Mouse (Mus musculus) heart, postnatal 36 days (tissue): ENCODE results near the gene Enc1. TPM values are rescaled to one million over a fixed set of nuclear protein-coding genes. Genes with fewer than 3 reads are reported as not detected.

Experiments used
- DNase-seq, 2 experiments: peaks; one replicate each; pipeline ENCODE4 v3.0.0; 2021 to 2022
- intact Hi-C: fragments of 180-260 bp; cut with DNase I; formaldehyde crosslinking; loops from one replicate; pipeline ENCODE4 v1.15.1; 2025
- total RNA-seq, 2 experiments: library from RNA; stranded (reverse); gene quantifications; 2 replicates each; pipeline ENCODE4 v1.2.3; 2021

Gene Enc1
- 1 to 10 TPM; 4.7 to 8.1 TPM for total RNA-seq

DNA sequence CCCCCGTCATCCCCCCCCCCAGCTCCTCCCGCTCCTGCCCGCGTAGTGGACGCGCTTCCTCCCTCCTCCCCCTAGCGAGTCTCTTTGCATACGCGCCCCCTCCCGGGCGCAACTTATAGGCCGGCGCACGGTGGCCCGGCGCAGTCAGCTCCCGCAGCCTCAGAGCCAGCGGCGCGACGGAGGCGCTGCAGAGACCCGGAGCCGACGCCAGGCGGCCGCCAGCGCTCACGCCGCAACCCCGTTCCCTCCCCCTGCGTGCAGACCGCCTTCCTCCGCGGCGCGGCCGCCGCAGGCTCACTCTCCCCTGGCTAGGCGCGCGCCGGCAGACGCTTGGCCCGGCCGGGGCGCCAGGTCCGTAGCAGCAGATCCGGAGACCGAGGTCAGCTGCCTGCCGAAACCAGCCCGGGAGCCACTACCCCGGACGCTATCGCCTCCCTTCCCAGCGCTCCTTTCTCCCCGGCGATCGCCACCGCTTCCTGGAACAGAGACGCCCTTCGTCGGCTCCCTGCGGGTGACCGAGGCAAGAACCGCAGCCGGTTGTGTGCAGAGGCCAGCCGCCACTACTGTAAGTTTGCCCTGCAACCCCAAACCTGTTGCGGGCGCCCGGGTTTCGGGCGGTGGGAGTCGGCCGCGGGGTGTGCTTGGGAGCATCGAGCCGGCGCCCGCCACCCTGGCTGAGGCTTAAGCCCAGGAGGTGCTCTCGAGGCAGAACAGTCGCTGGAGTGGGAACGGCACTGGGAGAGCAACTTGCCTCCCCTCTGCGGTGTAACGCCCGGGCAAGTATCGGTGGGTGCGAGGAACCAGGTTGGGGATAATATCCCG is at the start of gene Enc1:
Gene Enc1 (plus strand): TSS at position 141 of the 822 bp plus-strand sequence.
- peak; percentile 91 to 94 for DNase-seq
- intact Hi-C loops: loop anchor here (1.0 to 5.0 kb wide), 5 partner anchors 54 to 536 kb away; no protein-coding TSS in a partner anchor

DNA sequence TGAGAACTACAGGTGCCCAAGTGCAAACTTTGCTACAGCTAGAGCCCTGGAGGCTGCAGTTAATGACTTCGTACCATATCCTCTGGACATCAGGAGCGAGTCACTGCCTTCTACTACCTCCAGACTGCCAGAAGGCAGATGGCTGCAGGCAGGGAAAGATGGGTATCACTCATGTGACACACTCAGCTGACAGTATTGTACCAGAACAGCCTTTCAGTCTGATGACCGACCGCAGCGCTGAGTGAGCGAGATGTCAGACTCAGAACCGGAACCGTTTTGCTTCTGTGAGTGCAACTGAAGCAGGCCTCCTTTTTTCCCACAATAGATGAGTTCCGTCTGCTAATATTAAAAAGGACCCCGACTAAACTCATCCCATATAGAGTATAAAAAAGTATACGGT is 48.3 kb upstream of the Enc1 start:
- DNase-seq: no peak
- intact Hi-C loops: loop anchor here (10.0 kb wide), 1 partner anchor 1072 kb away; the partner anchor contains the start of genes Ankra2 and Utp15

DNA sequence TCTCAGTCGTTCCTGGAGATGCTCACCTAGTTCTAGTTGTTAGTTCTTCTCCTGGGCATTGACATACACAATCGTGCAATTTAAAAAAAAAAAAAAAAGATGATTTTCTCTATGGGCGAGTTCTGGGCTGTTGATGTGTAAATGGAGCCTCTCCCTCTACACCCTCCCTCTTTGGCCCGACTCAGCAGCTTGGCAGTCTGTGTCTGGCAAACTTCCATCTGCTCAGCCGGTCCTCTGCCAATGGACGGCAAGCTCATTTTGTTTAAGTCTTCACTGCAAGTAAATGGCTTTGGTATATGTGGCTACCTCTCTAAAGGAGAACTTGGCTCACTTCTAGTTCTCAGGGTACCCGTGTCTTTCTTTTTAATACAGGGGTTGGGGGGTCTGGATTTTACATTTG is 47.5 kb upstream of the Enc1 start:
- intact Hi-C loops: loop anchor here (10.0 kb wide), 1 partner anchor 1071 kb away; the partner anchor contains the start of genes Ankra2 and Utp15
- peak; percentile 70 to 74 for DNase-seq

DNA sequence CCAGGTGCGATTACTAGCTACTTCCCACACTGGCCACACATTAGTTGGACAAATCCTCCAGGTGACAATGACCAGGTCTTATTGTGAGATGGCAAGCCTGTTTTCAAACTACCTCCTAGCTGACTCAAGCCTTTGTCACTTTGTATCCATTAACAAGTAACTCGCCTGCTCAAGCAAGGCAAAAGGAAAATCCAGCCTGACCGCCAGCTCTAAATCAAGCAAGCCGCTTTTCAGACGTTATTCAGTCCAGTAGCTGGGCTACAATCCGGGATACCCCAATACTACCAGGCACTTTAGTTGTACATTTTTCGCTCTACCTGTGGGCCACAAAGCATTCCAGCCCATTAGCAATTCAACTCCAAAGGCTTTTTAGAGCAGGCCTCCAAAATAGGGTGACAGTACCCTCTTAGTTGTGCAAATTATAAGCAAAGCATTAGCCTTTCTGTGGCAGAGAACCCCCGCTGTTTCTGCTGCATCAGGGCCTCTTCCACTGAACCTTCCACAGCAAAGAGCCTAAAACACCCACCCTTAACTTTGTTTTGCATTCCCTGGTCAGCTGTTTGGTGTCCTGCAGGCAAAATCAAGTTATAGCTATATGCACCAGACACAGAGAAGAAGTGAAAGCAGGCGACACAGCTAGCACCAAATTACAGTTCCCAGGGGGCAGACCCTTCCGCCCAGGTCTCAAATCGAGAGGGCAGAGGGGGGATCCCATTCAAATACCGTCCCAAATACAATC is 44.5 kb upstream of the Enc1 start:
- no peak for DNase-seq
- intact Hi-C loops: loop anchor here (10.0 kb wide), 1 partner anchor 1068 kb away; the partner anchor contains the start of genes Ankra2 and Utp15

DNA sequence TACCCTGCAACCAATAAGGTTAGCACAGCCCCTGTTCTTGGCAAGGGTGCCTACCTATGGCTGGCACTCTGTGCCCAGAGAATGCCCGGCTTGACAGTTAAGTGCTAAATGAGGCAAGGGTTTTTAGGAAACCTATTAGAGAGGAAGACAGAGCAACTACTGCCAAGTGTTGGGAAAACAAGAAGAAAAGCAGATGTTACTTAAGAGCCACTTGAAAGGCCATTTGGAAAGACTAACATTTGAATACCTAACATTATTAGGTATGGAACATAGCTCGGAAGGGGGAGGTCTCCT is 44.0 kb upstream of the Enc1 start:
- intact Hi-C loops: loop anchor here (10.0 kb wide), 1 partner anchor 1068 kb away; the partner anchor contains the start of genes Ankra2 and Utp15
- no peak for DNase-seq

DNA sequence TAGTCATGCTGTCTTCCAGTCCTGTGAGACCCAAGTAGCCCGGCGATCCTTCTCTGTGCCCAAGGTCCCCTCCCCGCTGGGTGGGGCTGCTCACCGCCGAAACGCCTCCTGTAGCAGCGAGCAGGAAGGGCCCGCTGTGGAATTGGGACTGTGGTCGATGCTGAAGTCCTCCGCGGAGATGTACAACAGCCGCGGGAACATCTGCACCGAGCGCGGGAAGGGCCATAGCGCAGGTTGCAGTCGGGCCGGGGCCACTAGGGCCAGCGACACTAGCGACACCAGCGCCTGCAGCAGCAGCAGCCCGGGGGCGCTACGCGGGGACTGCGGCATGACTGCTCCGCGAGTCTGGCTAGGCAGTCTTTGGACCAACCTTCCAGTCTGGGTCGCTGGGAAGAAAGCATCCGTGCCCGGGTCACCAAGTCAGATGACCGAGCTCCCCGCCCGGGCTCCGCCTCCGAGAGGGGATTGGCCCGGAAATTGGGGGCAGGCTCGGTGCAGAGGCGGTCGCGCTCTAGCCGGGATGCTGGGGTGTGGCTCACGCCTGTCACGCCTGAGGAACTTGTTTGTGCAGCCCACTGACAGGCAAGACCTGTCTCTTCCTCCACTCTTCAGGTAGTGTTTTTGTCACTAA is 42.9 kb upstream of the Enc1 start, which contains the start of gene Hexb:
Gene Hexb (minus strand): TSS at position 426 of the 631 bp plus-strand sequence.
- peak; percentile 93 to 95 for DNase-seq
- intact Hi-C loops: loop anchor here (10.0 kb wide), 1 partner anchor 1067 kb away; the partner anchor contains the start of genes Ankra2 and Utp15

DNA sequence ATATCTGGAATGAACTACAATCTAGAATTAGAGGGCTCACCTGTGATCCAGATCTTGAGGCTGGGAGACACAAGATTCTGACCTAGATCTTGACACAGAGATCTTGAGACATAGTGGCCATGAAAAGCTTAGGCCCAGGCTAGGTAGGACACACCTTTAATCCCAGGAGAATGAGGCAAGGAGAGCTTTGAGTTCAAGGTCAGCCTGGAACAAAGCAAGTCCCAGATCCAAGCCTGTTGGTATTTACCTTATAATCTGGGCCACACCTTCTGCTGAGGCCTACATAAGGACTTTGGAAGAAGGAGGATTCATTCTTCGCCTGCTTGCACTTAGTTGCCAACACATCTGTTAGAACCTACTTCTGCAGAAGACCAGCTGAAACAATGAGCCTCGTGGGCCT is 41.8 kb upstream of the Enc1 start:
- intact Hi-C loops: loop anchor here (10.0 kb wide), 1 partner anchor 1066 kb away; the partner anchor contains the start of genes Ankra2 and Utp15
- DNase-seq: no peak

DNA sequence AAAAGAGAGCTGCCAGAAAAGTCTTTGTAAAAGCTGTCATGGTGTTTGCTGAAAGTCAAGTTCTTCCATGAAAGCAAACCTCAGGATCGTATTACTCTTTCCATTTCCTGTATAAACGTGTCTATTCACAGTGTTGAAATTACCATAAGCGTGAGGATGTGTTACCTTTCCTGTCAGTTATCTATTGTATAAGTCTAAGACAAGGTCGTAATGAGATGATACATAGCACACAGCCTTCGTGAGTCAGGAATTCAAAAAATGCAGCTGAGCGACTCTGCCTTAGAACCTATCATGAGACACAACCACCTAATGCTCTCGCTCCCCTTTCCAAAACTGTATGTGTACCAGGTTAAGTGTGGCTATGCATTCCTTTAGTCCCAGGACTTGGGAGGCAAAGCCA is 39.8 kb upstream of the Enc1 start:
- no peak for DNase-seq
- intact Hi-C loops: no loop called here

DNA sequence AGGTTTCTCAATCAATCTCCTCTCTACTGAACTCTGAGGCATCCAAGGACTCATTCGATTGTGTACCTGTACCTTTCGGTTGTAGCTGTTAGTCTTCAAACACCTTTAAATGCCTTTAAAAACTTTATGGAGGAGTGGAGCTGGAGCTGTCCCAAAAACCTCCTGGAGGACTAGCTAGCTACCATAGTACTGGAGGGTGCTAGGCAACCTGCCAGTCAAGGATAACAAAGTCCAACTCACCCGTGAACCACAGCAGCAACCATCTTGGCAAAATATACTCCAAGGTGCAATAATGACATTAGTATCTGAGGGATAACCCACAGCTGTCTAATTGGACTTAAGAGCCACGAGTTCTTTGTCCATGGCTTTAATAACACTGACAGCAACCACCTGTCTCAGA is 39.0 kb upstream of the Enc1 start:
- intact Hi-C loops: no loop called here

DNA sequence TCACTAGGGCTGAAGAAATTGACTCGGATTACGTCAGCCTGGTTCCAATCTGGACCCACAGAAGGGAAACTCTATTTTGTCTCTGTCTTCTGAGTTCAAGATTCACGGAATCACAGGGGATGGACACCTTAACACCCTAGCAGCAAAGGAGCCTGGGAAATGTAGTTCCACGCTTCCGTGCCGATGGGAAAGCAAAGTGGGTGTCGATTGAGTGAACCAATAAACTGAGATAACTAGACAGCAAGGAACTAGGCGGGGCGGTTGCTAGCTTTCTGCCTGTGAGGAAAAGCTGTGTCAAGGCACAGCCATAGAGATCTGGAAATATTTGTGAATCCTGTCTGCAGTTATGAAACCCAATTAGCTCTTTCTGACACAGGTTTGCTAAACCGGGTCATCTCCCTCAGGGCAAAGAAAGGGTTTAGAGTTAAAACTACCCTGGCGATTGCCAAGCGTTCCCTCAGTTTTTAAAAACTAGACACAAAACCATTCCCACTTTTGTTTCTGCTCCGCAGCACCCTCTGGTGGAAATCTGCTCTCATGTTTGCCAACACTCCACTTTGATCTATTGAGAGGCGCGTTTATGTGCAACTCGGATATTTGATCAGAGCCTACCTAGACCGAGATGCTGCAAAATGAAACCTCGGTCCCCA is 35.7 kb upstream of the Enc1 start:
- DNase-seq: peak; percentile 87 to 88
- intact Hi-C loops: no loop called here

More for the DNA sequence above, 39.0 kb upstream of the Enc1 start:
- DNase-seq: no peak

DNA sequence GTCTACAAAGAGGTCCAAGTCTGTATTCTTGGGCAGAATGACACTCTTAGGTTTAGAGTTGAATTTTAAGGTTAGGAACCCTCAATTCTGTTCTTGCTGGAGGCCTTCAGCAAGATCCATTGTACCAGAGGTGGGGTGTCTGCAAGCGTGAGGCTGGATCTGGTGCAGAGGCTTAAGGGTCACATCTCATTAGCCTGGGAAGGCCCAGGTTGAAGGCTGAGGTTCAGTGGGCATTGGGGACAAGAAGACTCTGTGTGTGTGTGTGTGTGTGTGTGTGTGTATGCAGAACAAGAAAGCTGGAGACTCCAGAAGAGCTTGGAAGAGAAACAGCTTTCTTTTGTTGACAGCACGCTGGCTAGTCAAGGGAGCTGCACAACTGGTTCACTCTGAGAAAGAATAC is 34.9 kb upstream of the Enc1 start:
- intact Hi-C loops: no loop called here
- DNase-seq: no peak

DNA sequence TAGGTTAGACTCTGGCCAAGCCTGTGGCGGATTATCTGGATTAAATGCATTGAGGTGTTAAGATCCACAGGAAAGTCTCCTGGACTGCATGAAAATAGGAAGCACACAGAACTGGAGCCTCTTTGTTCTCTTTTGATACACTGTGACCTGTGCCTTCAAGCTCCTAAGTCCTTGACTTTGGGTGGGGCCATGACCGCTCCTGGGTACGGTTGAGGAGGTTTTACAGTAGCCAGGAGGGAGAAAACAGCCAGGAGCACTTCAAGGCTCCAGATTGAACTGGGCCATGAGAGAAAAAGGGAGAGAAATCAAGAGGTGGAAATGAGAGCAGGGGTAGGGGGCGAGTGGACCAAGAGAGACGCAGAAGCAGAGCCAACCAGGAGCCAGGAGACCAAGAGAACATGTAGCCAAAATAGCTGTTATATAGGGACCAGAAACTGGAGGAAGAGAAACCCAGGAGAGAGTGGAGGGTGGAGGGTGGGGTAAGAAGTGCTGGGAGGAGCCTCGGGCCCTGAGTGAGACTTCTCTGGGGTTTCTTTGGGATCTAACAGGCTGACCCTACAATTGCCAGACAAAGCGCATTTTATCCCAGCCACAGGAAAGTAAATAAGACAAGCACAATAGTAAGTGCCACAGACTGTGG is 33.3 kb upstream of the Enc1 start:
- intact Hi-C loops: no loop called here
- no peak for DNase-seq

DNA sequence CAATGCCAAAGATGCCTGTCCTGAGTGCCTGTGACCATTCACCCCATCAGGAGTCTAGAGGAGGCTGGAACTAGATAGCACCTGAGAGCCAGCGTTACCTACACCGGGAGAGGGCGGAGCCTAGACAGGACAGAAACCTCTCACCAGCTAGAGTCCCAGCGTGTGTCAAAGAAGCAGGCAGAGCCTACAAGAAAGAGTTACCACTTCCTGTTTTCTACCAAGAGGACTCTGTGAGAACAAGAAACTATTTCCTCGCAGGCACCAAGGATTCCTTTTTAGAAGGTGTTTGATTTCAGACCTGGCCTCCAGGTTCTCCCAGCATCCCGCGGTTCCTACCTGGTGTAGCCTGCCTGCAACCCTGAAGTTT is 32.8 kb upstream of the Enc1 start:
- no peak for DNase-seq
- intact Hi-C loops: no loop called here

DNA sequence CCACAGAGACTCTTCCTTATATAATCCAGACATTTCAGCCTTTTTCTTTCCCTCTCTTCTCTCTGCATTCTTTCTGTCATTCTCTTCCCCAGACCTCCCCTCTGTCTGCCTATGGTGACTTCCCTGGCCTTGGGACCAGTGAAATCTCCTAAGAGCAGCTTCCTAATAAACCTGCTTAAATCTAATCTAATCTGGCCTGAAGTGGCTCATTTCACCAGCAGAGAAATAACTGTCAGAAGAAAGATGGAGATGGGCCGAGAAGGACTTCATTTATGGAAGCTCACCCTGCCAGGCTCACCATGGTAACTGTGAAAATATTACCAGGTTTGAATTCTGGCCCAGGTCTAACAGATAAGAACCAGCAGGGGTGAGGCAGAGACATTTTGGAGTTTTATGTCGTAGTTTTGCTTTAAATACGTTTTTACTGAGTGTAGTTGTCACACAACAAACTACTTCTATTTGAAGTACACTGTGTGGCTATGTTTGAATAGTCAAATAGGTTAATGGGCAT is 32.4 kb upstream of the Enc1 start:
- DNase-seq: no peak
- intact Hi-C loops: no loop called here

DNA sequence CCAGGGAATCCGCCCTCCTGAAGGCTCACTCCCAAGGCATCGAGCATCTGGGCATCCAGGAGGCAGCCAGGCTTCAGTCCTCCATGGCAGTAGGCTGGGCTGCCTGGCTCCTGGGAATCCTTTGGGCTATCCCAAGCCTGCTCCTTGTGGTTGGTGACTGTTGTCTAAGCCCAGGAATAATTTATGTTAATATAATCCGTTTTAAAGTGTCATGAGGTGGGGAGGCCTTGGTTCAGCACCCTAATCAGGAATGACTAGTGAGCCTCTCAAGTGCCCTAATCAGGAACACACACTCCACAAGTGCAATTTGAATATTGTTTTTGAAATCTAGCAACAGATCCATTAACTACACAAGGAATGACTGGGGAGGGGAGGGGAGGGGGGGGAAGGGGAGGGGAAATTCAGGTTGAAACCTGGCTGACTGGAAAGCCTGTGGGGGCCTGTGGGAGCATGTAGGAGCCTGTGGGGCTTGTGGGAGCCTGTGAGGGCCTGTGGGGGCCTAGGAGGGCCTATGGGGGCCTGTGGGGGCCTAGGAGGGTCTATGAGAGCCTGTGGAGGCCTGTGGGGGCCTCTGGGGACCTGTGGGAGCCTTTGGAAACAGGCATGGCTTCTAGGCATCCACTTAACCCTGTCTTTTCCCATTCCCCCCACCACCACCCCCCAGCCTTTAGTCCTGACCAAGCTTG is 26.2 kb upstream of the Enc1 start:
- no peak for DNase-seq
- intact Hi-C loops: no loop called here

DNA sequence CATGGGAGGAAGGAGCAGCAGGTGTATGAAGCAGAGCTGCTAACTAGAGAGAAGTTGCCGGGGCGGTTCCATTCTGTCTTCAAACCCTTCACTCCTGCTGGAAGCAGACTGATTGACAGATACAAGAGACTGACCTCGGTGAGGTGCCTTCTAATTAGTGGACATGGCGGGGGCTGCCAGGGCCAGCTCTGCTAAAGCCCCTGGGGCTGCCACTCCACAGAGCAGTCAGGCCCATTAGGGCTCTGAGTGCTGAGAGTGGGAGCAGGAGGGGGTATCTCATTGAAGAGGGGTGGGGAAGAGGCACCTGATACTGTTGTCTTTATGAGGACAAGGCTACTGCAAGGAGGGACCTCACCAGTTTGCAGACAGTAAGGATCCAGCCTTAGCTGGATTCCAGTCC is 25.3 kb upstream of the Enc1 start:
- intact Hi-C loops: no loop called here
- no peak for DNase-seq

DNA sequence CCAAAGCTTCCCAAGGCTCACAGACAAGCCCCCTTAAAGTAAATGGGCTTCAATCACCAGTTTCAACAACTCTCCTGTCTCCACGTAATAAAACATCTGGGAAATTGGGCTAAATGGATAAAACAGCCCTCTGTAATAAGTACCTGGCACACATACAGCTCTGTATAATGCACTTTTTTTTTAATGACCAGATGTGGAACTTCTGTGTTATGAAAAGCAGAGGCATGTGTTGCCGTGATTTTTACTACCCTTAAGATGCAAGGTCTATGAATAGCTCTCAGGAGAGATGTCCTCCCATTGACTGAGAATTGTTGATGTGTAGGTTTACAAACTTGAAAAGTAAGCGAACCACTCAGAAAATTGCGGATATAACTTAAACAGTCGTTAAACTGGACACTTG is 24.7 kb upstream of the Enc1 start:
- intact Hi-C loops: no loop called here
- DNase-seq: no peak

DNA sequence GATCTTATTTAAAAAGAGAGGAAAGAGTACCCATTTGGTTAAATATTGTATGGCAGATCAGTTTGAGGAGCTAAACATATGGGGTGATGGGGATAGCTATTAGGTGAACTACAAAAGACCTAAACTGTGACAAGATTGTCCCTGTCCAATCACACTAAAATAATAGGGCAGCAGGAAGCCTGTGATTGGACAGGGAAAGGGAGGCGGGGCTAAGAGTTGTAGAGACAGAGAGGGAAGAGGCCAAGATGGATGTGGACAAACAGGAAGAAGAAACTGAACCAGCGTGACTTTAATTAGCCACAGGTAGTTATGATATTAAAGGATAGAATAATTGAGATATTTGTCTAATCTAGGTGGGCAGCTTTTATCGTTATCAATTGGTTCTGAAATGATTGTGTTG is 20.9 kb upstream of the Enc1 start:
- intact Hi-C loops: no loop called here
- no peak for DNase-seq

DNA sequence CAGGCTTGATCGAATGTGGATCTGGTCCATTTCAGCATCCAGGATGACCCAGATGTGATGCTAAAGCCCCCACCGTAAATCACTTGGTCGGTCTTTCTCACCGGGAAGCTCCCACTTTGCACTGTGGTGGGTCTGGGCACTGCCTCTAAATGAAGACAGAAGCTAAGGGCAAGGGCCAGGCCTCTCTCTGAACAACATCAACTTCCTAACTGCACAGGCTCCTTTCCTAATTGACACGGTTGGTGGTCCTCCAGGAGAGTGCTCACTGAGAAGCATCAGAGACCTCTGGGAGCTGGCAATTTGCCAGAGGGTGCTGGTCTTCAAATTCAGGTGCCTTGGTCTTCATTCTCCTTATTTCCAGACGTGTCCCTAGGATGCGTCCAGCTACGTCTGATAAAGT is 17.0 kb upstream of the Enc1 start:
- intact Hi-C loops: no loop called here
- DNase-seq: no peak
